Mouse (Mus musculus) neural tube, embryonic 14.5 days (tissue): Measurements from ENCODE around the gene Adamts6. TPM values are rescaled to one million over a fixed set of nuclear protein-coding genes. Genes with fewer than 3 reads are reported as not detected.

ENCODE experiments used
- ATAC-seq: fragments of 200-750 bp; cut with Nextera tagmentation; 2 replicates; pipeline ENCODE4 v1.8.0; 2017; ENCODE audit warnings: low read depth, mild to moderate bottlenecking, moderate TSS enrichment, moderate library complexity
- H3K27ac ChIP-seq: fragments of 300-500 bp; sonication (generic); 2 replicates; pipeline ENCODE4 v1.5.1; 2014; ENCODE audit warnings: low read depth, mild to moderate bottlenecking, control low read depth, low read length, moderate library complexity, mixed read lengths
- H3K27me3 ChIP-seq: fragments of 300-500 bp; sonication (generic); 2 replicates; pipeline ENCODE4 v1.6.1; 2014; ENCODE audit warnings: low read length; ENCODE audit not compliant: control insufficient read depth, insufficient read depth
- H3K36me3 ChIP-seq: fragments of 300-500 bp; sonication (generic); 2 replicates; pipeline ENCODE4 v1.6.1; 2014; ENCODE audit warnings: low read length, mixed read lengths; ENCODE audit not compliant: control insufficient read depth, insufficient read depth
- H3K4me1 ChIP-seq: fragments of 300-500 bp; sonication (generic); 2 replicates; pipeline ENCODE4 v1.6.1; 2014; ENCODE audit warnings: low read length; ENCODE audit not compliant: control insufficient read depth, insufficient read depth
- H3K4me2 ChIP-seq: fragments of 300-500 bp; sonication (generic); 2 replicates; pipeline ENCODE4 v1.6.1; 2014; ENCODE audit warnings: mild to moderate bottlenecking, low read depth, low read length, control low read depth
- H3K4me3 ChIP-seq: fragments of 300-500 bp; sonication (generic); 2 replicates; pipeline ENCODE4 v1.5.1; 2014; ENCODE audit warnings: low read depth, low read length, control low read depth, mixed read lengths
- H3K9ac ChIP-seq: fragments of 300-500 bp; sonication (generic); replicated peaks from 2 replicates; pipeline ENCODE4 v1.6.1; 2014; ENCODE audit warnings: low read depth, mild to moderate bottlenecking, control low read depth, low read length, mixed read lengths
- H3K9me3 ChIP-seq: fragments of 300-500 bp; sonication (generic); 2 replicates; pipeline ENCODE4 v1.6.1; 2016; ENCODE audit warnings: low read length; ENCODE audit not compliant: control insufficient read depth
- WGBS: fragments of 180-500 bp; shearing (Covaris S2); extraction: QIAGEN DNeasy Blood & Tissue Kit; methylation state at CpG from one replicate; pipeline ENCODE4 v1.1.7; 2014; 5-methylcytosine and 5-hydroxymethylcytosine counted together
- polyA plus RNA-seq: library from polyadenylated mRNA; unstranded; fragments of >200 nt; fragmentation: Nextera tagmentation; extraction: Ambion mirVana; gene quantifications from 2 replicates; pipeline ENCODE4 v1.2.1, GENCODE M21; 2014

Adamts6 gene
- 1.9 TPM in 2 replicates for polyA plus RNA-seq

DNA sequence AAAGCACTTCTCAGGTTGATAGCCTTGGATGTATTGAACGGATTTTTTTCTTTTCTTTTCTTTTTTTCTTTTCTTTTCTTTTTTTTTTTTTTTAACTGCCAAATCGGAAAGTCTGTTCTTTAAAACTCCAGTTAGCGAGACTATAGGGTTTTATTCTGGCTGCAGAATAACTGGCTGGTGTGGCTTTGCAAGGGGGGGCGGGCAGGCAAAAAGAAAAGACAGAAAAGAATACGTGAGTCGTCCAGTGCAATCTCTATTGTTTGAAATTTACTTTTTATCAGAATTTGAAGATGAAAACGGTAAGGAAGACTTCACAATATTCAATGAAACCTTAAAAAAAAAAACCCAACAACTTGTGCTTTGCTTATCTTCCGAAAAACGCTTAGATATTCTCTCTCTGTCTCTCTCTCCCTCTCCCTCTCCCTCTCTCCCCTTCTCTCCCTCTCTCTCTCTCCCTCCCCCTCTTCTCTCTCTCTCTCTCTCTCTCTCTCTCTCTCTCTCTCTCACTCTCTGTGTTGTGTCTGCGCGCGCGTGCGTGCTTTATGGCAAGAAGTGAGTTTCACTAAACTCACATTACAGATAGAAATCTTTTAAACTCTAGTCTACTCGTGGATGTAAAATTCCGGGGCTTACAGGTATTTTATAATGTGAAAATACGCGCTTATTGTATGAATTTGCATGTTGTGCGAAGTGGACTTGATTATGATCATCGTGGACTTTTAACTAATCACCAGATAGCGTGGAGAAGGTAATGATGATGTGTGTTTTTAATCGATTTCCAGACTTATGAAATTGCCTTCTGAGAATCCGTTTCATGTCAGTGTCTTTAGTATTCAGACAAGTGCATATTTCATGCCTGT is at the start of gene Adamts6:
Adamts6 (plus strand) TSS at position 470 of the 860 bp plus-strand sequence.
- 0 out of 2 replicates have a peak within 1 kb of the TSS, but pooled peaks have one; percentile 4 for H3K9ac ChIP-seq
- peak within 1 kb of the TSS; percentile 73 for H3K4me2 ChIP-seq
- H3K36me3 ChIP-seq: no peaks in the 10 kb centered on the region
- ATAC-seq: no peak
- H3K9me3 ChIP-seq: no peaks in the 10 kb centered on the region
- under 1% methylated on average over 23 of the region's 23 CpGs for WGBS
- peak within 1 kb of the TSS; percentile 55 for H3K27ac ChIP-seq
- H3K4me3 ChIP-seq: peak within 1 kb of the TSS; percentile 38
- H3K27me3 ChIP-seq: no peaks in the 10 kb centered on the region
- peaks cover 15% of the 10 kb centered on the region for H3K4me1 ChIP-seq

DNA sequence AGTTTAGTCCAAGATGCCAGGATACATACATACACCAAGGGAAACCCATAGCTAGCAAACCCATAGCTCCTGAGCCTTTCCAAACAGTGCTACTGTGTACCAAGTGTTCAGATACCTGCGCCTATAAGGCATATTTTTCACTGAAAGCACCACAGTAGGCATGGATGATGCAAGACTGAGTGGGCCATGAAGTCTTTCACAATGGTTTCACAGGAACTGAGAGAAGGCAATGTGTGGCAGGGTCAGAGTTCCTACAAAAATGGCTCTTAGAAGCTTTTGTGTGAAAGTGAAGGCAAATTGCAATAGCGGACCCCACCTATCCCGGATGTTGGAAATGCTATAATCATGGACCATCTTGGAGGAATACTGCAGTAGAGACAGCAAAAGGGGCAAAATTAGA is 28.6 kb upstream of the Adamts6 start:
- no peak overlapping the region for H3K4me3 ChIP-seq
- H3K36me3 ChIP-seq: no peaks in the 10 kb centered on the region
- WGBS: 94% methylated on average over 3 of the region's 3 CpGs
- ATAC-seq: no peak
- no peak overlapping the region for H3K9ac ChIP-seq
- H3K27me3 ChIP-seq: no peaks in the 10 kb centered on the region
- no peaks in the 10 kb centered on the region for H3K4me1 ChIP-seq
- H3K9me3 ChIP-seq: no peaks in the 10 kb centered on the region
- H3K4me2 ChIP-seq: no peak overlapping the region
- no peak overlapping the region for H3K27ac ChIP-seq

DNA sequence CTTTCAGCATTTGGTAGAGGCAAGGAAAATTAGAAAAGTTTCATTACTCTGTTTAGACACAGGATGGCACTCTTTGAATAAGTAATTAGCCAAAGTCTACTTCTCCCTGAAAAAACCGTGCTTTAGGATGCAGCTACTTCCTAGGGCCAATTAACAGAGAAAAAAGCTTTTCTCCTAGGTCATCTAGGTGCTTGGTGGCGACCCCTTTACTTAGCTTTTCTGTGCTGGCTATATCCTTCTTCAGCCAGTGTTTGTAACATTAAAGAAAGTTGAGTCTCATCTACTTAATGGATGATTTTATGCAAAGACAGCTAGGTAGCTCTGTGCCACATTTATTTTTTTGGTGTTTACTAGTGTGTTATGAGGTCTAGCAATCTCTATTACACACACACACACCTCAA is 2.6 kb upstream of the Adamts6 start:
- Histone ChIP-seq H3K9me3 (no peaks in the 10 kb centered on the region), H3K27ac (0 out of 2 replicates have a peak overlapping the region, but pooled peaks have one; percentile 7), H3K4me3 (no peak overlapping the region), H3K9ac (no peak overlapping the region), H3K4me2 (peak overlapping the region; percentile 73; the same call in 1 of the 2 replicates), H3K36me3 (no peaks in the 10 kb centered on the region), H3K4me1 (peaks cover 15% of the 10 kb centered on the region), H3K27me3 (no peaks in the 10 kb centered on the region)
- WGBS: 5% methylated on average over 2 of the region's 2 CpGs
- ATAC-seq: 0 out of 2 replicates have a peak, but pooled peaks have one; percentile 21

DNA sequence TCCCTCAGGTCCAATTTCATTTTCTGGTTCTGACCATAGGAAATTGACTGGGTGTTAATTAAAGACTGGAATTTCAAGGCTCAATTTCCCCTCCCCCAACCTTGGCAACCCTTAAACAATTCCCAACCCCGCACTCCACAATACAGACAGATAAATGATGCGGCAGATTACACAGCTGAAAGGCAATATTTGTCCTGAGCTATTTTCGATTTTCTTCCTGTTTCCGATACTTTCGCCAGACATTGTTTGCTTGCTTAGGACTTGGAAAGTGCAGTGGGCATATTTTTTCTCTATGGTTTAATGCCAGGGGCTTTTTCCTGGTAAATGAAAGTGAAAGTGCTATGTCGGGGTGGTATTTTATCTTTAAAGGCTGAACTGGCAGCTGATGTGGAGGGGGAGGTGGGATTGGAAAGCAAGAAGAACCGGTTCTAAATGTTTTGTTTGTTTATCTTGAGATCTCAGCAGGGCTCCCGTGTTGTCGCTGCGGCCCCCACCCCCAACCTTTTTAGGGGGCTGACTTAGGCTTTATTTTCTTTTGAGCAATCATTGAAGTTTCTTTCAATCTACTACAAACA is 1.8 kb upstream of the Adamts6 start:
- Histone ChIP-seq H3K4me1 (peaks cover 15% of the 10 kb centered on the region), H3K4me3 (peak overlapping the region; percentile 38), H3K27ac (peak overlapping the region; percentile 7; the same call in 1 of the 2 replicates), H3K27me3 (no peaks in the 10 kb centered on the region), H3K36me3 (no peaks in the 10 kb centered on the region), H3K4me2 (peak overlapping the region; percentile 73), H3K9ac (no peak overlapping the region; the same call in 1 of the 2 replicates), H3K9me3 (no peaks in the 10 kb centered on the region)
- WGBS: 0% methylated on average over 10 of the region's 10 CpGs
- 0 out of 2 replicates have a peak, but pooled peaks have one; percentile 13 for ATAC-seq

DNA sequence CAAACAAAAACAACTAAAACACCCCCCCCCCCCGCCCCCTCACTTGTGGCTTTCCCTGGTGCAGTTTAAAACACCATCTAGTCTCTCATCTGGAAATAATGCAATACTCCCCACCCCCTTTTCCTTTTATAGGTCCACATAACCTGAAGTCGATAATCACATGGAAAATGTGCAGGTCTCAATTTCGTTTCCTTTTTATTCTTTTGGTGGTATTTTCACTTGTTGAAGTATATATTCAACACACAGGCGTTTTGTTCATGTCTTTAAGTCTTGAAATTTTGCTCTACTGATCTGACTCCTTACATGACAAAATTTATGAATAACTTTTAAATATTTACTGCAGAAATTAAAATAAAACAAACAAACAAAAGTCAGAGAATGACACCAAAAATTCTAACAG is 1.3 kb upstream of the Adamts6 start:
- Histone ChIP-seq H3K27ac (peak overlapping the region; percentile 55), H3K27me3 (no peaks in the 10 kb centered on the region), H3K4me2 (peak overlapping the region; percentile 73), H3K36me3 (no peaks in the 10 kb centered on the region), H3K9me3 (no peaks in the 10 kb centered on the region), H3K4me1 (peaks cover 15% of the 10 kb centered on the region), H3K9ac (no peak overlapping the region), H3K4me3 (peak overlapping the region; percentile 38)
- WGBS: 2% methylated on average over 4 of the region's 4 CpGs
- no peak for ATAC-seq

DNA sequence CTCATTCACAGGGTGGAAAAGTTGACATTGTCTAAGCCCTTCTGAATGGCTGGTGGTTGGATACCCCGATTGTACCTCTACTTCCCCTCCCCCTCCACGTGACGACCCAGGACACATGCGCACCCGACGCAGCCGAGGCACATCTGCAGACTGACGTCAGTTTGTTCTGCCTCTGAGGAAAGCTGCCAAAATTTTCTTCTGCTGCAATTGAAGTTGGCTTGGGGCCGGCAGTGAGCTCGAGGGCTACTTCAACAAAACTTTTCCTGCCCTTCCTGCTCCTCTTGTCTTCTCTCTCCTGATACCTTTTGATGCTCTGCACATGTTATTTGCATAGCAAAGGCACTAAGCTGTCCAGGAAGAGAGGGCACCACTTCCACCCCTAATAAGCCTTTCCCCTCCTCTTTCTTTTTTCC is 732 bp upstream of the Adamts6 start:
- Histone ChIP-seq H3K9me3 (no peaks in the 10 kb centered on the region), H3K4me3 (peak overlapping the region; percentile 38), H3K4me1 (peaks cover 15% of the 10 kb centered on the region), H3K9ac (no peak overlapping the region), H3K27ac (peak overlapping the region; percentile 55; the same call in 1 of the 2 replicates), H3K4me2 (peak overlapping the region; percentile 73), H3K36me3 (no peaks in the 10 kb centered on the region), H3K27me3 (no peaks in the 10 kb centered on the region)
- peak; percentile 93 for ATAC-seq
- WGBS: 0% methylated on average over 10 of the region's 10 CpGs

DNA sequence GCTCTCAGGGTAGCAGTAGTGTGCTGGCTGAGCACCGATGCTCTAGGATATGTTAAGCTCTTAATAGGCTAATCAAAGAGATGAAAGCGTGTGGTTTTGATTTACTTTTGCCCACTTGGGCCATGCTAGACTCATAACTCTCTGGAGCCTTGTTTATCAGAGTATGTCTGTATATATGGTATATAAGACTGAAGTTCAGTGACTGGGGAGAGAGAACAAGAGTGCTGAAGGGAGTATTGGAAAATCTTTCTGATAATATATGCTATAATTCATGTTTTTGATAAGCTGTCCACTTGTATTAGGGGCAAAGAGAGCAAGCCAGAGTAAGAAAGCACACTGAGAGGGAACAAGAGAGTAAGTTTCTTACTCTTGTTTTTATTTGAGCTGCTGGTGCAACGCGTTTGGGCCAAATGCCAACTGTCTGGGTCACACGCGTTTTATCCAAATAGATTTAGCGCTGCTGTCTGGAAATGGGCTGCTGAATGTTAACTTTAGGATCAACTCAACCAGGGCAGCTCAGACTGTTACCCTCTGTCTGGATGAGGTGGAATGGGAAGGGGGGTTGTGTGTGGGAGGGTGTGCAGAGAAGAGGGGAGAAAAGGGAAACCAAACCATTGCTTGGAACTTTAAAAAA is 708 bp downstream of the Adamts6 start:
- Histone ChIP-seq H3K9ac (0 out of 2 replicates have a peak overlapping the region, but pooled peaks have one; percentile 4), H3K27me3 (no peaks in the 10 kb centered on the region), H3K4me2 (peak overlapping the region; percentile 73), H3K4me3 (peak overlapping the region; percentile 38), H3K36me3 (no peaks in the 10 kb centered on the region), H3K9me3 (no peaks in the 10 kb centered on the region), H3K27ac (peak overlapping the region; percentile 50; the same call in 1 of the 2 replicates), H3K4me1 (peaks cover 15% of the 10 kb centered on the region)
- peak; percentile 52; the same call in 1 of the 2 replicates for ATAC-seq
- WGBS: 1% methylated on average over 7 of the region's 7 CpGs

DNA sequence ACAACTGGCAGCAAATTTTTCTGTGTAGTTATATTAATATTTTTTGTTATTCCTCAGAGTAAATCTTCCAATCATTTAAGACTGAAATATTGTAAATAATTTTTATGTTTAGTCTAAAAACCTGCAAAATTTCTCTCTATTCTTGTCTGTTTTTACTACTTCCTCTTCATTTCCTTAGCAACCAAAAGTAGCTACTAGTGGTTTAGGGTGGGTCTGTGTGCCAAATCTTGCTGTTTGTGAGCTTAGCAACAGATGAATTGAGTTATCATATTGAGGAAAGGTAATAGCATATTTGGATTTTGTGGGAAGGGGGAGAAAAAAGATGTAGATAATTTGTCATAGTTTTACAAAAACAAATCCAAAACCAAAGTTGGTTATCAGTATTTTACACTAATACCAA is 1.5 kb downstream of the Adamts6 start:
- Histone ChIP-seq H3K4me3 (no peak overlapping the region), H3K27me3 (no peaks in the 10 kb centered on the region), H3K36me3 (no peaks in the 10 kb centered on the region), H3K9me3 (no peaks in the 10 kb centered on the region), H3K4me2 (no peak overlapping the region), H3K4me1 (peaks cover 15% of the 10 kb centered on the region), H3K9ac (no peak overlapping the region), H3K27ac (no peak overlapping the region)
- ATAC-seq: no peak
